In genomic region chr12:52602883-52603694, GRCm38 (mm10) we compare ENCODE assay signal across 8 mouse cellular contexts.
A peak's percentile ranks its signal among the peaks of the same experiment; 100 is the strongest.
DNase-seq lines count a peak whose midpoint lies in the region; ATAC-seq lines count a peak whose summit lies in the region.

No protein-coding gene starts in this region.

- peak overlapping the region; percentile 83 for H3K9ac ChIP-seq in hindbrain, embryonic 13.5 days

- peak overlapping the region; percentile 67 for H3K4me2 ChIP-seq in hindbrain, embryonic 13.5 days

- peak; percentile 93 for DNase-seq in NIH3T3 (ENCODE audit: low read depth)
- peak; percentile 93 to 95 for DNase-seq in cerebellum, postnatal 10 days
- peak; percentile 74 to 80 for DNase-seq in frontal cortex, postnatal 14 days (ENCODE audit: low spot score in 2 of 2)
- peak; percentile 71 to 78 for DNase-seq in layer of hippocampus, postnatal 25 days (ENCODE audit: extremely low spot score in 1 of 2, low spot score in 1 of 2)
- DNase-seq in lung, postnatal 36 days: peak; percentile 92
- peak; percentile 97 for DNase-seq in retina, postnatal 1 day
- DNase-seq in urinary bladder, adult 18-20 months (ENCODE audit: low spot score in 2 of 2): peak; percentile 68 to 73

- no peaks in the 10 kb centered on the region for H3K27me3 ChIP-seq in hindbrain, embryonic 13.5 days

- H3K4me3 ChIP-seq in hindbrain, embryonic 13.5 days: peak overlapping the region; percentile 90

- WGBS in hindbrain, embryonic 13.5 days: under 1% methylated on average over 35 of the region's 35 CpGs

- ATAC-seq in hindbrain, embryonic 13.5 days (ENCODE audit: low FRiP score): peak; percentile 92

- peaks cover 14% of the 10 kb centered on the region for H3K4me1 ChIP-seq in hindbrain, embryonic 13.5 days (replicated peaks)

- no peaks in the 10 kb centered on the region for H3K36me3 ChIP-seq in hindbrain, embryonic 13.5 days

- peak overlapping the region; percentile 93 for H3K27ac ChIP-seq in hindbrain, embryonic 13.5 days

- no peaks in the 10 kb centered on the region for H3K9me3 ChIP-seq in hindbrain, embryonic 13.5 days

Comparison
In these comparisons a context has a peak if more than half of its experiments do, and no peak if none do; other contexts are left out.
1. Peak in every context shown above with its lines: DNase-seq, ATAC-seq, H3K4me3 ChIP-seq and H3K27ac ChIP-seq.